Mouse (Mus musculus) T-helper 17 cell (primary cell): ENCODE measurements at regions not wholly inside any gene's neighbourhood (a gene's known extent, or its start where the extent isn't known, plus 50 kb on each side); places are given as distances from the start of the nearest gene placed in this dataset.

Experiments
- in situ Hi-C, 2 experiments: fragments of 300-600 bp; cut with MboI, MseI; formaldehyde crosslinking; loops; 1 replicate in 1 of 2; 2 replicates in 1 of 2; pipeline ENCODE4 v1.15.1; 2025; ENCODE audit warnings: high pct_unique_total_duplicates in 2 of 2

DNA sequence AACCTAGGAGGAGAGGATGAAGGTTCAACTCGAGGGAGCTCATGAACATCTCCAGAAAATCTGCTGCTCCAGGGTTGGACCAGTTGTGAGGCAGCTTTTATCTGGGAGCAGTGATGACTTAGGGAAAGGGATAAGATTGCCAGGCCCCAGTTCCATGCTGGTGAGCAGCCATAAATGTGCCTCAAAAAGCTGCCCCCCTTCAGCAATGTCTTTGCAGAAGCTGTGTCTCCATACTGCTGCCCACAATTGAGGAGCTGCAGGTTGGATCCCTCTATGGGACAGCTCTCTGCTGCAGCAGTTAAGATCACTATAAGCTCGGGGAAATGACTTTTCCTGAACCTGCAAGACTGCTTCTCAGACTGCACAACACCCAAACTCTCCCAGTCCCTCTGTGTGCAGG, 543.7 kb downstream of the Nfib start:
- in situ Hi-C loops: no loop called here

DNA sequence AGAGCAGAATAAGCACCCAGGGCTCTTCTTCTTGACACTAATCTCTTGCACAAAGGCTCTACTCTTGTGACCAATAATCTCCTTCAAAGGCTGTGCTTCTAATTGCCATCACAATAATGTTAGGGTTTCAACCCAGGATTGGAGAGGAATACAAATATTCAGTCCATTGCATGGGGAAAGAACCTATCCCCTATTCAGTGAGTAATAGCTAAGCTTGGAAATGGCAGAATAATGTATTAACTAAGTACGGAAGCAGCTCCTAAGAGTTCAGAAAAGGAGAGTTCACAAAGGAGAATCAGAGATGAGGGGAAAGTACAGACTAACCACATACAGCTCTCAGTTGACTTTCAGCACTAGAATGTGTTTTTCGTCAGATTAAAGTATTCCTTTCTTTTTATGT, 544.3 kb downstream of the Nfib start:
- in situ Hi-C loops: no loop called here

DNA sequence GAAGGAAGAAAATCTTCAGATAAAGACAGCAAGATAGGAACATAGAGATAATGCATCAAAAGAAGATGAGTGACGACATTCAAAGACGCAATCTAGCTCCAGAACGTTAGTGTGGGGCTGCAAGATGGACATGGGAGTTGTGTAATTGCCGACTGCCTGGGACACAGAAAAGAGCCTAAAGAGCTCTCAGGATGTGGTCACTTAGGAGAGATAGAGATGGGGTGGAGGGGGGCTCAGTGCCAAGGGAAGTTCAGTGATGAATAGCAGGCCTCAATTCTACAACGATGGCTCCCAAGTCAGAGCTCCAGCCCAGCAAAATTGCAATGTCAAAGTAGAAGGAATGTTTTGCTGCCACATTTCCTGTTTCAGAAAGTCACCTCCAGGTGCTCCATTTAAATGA, 545.3 kb downstream of the Nfib start:
- in situ Hi-C loops: no loop called here

DNA sequence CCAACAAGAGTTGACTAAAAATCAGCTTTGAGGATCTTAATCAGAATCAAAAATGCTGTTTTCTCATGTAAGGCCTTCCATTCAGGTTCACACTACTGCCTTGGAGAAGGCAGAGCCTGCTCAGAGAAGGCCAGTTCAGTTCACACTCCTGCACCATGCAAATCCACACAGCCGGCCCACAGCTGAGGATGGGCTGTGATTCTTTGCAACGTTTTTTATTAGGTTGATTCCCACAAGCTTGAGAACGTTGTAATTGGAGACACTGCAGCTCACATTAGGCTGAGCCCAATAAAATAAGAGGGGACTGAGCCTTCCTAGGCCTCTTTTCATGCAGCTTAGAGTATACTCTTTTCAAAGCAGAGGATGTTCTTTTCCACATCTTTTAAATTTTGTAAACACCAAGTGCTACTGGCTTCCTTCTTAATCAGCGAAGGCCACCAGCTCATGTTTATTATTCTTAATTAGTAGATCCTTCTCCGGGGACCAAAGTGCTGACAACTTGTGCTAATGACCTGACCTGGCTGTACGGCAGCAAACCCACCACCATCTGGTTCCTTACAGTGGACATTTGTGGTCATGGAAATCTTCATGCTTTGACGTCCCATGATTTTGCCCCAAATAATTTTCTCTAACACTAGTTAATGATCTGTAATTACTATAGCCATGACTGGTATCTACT, 549.8 kb downstream of the Nfib start:
- in situ Hi-C loops: no loop called here

DNA sequence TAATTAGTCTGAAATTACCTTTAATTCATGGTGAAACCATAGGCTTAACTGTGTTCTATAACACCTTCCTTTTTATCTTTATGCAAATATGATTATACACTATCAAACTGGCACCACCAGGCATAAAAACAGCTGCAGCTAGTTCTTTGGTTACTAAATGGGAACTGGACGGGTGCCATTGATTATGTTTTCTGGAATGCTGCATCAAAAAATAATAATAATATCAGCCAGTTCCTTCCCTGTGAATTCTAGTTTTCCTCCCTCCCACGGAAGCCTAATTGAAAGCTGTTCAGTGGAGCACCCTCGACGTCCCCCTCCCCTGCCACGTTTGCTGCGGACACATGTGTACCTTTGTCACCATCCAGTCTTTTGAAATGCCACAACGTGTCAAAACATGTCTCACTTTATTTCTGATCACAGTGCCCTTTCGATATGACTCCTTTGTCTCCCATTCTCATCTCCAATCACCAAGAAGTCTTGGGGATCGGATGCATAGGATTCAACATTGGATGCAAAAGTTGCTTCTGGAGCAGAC, 551.5 kb downstream of the Nfib start:
- in situ Hi-C loops: no loop called here

DNA sequence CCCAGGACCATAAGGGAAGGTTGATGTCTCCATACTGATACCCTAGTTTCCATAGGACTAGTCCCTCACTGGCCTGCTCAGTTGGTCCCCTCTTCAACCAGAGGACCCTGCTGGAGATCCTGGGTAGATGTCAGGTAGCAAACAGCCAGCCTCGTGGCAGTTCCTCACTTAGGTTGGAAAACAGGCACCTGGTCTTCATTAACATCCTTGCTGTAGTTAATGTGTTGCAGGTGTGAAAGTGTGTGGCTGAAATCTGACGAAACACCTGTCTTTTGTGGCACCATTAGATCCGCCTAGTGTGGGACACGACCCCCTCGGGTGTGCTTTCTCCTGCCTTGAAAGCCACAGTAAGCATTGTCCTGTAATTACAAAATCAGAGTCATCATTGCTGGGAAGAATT, 551.9 kb downstream of the Nfib start:
- in situ Hi-C loops: no loop called here

DNA sequence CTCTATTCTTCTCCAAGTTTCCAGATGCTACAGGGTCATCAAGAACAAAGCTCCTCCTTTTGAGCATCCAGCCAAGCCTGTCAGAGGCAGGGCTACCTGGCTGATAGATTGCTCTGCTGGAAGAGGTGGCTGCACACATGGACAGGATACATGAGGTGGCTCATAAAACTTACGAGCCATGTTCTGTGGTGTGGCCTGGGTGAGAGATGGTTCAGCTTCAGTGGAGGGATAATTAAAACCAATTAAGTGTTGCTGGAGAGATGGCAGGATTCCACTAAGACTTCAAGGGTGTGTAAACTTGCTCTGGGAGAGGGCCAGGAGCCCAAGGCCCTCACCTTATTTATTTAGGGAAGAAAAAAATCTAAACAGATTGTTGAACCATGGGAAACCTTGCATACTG, 555.6 kb downstream of the Nfib start:
- in situ Hi-C loops: no loop called here

DNA sequence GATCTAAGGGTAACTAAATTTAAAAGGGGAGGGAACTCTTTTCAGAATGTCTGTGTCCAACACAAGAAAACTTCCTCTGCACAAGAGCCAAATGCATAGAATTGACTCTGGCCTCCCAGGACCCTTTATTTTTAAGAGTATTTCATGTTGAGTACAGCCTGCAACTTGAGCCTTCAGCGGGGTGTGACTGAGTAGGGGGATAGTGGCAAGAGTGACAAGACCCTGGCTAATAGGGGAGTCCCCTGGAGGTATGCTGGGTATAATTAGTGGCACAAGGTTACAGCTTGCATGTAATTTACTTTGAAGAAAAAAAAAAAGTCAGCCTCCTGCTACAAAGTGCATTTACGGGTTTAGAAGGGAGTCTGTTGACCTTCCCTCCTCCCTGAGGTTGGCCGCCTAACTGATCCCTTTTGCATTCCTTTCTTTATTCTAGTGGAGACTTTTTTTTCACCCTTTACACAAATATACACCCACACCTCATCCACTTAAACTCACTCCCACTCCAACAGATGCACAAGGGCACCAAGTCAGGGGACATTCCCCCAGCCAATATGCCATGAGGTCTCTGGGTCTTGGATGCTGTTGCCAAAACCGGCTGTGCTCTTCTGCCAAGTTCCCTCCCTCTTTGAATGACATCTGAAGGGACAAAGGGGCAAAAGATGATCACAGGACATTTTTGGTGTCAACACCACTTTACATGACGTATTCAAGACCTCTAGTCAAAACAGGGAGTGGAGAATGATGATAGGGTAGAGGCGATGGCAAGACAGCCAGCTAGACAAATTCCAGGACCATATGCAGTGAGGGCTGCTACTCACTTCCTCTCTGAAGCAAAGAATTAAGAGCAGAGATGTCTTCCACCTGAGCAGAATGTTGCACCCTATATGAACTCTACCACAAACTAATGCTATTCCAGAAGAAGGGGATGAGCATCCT, 557.2 kb downstream of the Nfib start:
- in situ Hi-C loops: no loop called here

DNA sequence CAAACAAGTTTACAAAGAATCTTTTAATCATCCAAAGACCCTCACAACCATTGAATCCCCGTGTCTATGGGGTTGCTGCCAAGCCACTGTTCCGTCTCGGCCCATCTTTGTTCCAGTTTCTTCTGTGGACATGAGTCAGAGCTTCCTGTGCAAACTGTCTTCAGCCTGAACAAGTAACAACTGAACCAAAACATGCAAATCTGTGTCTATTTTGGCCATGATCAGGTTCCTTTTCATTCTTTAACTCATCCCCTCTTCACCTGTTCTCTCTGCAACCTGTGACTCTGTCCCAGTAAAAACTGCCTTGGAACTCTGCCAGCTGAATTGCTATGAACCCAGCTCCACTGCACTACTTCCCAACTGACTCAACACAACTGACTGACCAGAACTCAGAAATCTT, 563.2 kb downstream of the Nfib start:
- in situ Hi-C loops: no loop called here

DNA sequence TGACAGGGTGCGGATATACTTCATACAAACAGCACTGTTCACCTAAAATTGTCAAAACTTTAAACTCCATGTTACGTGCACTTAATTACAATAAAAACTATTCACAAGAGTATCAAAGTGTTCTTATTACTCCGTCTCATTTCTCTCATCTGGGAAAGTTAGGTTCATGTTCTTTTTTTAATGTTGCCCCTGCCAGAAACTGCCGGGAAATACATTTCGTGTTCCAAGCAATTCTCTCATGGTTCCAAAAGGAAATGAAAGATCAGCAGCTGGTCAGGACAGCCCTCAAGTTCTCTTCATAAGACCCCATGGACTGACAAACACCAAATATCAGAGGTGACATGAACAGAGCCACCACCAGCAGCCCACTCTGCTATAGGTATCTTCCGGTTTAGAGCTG, 565.7 kb downstream of the Nfib start:
- in situ Hi-C loops: no loop called here

DNA sequence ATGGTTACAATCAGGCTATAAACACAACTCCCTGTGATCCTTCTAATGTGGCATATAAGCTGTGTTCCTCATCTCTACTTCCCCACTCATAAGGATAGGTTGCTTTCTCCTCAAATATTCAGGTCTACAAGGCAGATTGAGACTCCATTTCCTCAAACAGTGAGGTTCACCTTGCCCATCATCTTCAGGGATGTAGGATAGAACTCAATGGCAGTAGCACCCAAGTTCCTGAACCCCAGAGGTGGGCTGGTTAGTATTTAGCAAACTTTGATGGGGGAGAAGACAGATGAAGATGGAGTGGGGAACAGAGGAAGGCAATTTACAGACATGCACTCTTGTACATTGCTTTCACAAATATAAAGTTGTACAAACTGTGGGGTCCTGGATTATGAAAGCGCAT, 566.5 kb downstream of the Nfib start:
- in situ Hi-C loops: no loop called here

DNA sequence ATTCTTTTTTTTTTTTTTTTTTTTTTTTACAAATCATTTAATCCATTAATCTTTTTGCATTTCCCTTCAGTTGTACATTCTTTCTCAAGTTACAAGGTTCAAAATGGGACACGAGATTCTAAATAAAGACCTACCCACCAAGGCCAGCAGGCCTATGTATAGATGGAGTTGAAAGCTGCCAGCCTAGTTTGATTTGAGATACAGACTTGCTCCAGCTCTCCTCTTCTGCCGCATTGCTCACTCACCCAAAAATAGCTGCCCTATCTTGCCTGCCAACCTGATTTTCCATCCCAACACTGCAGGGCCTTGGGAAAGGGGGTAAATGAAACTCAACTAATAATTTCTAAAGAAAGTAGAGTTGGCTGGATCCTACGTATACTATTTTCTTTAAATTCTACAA, 572.7 kb downstream of the Nfib start:
- in situ Hi-C loops: no loop called here

DNA sequence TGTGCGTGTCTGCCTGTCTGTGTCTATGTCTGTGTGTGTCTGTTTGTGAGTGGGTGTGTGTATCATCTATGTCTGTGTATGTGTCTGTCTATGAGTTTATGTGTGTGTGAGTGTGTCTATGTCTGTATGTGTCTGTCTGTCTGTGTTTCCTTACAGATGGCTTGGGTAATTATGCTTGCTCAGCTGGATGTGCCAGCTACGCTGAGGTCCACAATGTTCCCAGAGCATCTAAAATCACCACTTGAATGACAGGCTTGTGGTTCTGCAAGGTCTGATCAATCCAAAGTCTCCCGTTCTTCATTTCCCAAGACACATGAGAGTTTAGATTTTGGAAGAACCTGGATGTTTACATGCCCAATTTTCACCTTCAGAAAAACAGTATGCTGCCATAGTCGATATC, 573.2 kb downstream of the Nfib start:
- in situ Hi-C loops: no loop called here

DNA sequence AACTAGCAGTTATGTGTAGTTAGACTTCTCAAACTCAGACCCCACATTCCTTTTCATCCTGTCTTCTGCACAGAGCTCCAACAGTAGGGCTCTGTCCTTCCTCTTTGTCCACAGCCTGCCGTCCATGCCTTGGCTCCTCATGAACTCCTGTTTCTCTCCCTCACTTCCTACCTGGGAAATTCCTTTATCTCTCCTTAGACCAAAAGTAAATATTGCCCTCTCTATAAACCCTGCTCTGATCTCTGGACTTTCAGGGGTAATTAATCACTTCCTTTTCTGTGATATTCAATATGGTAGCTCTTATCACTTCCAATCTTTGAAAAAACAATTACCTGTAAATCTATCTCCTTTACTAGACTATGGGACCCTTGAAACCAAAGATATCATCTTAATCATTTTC, 576.1 kb downstream of the Nfib start:
- in situ Hi-C loops: no loop called here

DNA sequence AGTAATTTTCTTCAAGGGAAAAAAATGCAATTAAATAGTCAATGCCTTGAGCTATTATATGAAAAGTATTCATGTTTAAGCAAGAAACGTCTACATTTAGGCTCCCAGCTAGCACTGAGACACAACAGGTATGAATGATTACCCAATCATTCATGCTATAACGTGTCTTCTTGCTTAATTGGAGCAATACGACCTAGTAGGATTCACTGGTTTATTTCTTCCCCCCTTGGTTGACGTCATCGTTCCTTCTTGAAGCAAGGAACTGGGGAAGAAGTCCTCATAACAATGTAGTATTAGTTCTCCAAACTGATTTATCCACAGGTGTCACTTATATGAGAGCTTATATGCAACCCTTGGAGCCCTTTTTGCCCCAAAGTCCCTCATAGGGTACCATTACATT, 581.8 kb downstream of the Nfib start:
- in situ Hi-C loops: no loop called here

DNA sequence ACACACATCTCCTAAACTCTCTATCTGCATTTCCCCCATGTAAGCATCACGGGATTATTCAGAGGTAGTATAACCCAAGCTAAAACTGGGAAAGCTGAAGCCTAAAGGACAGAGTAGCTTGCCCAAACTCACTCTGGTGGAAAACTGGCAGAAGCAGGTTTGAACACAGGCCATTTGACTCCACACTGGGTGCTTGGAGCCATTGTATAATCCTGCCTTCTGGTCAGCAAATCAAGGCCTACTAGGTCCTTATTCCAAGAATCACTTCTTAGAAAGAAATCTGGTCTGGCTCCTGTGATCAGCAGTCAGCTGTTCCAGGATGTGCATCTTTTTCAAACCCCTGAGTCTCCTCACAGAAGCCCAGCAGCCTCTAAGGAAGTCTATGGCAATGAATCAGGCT, 582.4 kb downstream of the Nfib start:
- in situ Hi-C loops: no loop called here

DNA sequence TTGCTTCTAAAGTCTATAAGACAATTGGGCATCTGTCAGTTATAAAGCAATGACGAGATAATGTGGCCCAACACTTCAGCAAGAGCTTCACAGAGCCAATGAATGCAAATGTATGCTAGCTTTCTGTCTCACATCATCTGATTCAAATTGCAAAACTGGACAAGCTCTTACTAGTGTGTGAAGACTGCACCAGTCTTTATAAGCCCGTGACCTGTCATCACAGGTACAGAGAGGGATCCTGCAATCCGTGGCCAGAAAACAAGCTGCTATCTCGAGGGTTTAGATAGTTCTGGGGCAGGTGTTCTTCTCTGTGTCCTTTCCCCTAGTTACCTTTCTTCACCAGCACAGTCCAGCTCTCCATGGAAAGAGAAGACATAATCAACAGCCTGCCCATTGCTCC, 584.8 kb downstream of the Nfib start:
- in situ Hi-C loops: no loop called here

DNA sequence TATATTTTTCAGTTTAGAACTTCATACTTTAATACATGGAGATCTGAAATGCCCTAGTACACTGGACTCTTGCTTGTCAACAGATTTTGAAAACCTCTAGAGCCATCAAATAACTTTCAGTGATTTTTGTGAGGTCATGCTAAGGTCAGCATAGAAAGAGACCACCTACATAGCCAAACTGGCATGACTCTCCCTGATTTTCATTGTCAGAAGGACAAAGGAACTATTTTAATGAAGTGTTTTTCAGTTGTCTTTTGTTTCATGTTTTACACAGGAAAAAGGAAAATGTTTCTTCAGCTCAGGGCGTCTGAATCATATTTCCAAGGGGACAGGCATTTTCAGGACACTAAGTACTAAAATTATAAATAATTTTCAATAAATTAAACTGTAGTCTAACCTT, 585.2 kb downstream of the Nfib start:
- in situ Hi-C loops: no loop called here

DNA sequence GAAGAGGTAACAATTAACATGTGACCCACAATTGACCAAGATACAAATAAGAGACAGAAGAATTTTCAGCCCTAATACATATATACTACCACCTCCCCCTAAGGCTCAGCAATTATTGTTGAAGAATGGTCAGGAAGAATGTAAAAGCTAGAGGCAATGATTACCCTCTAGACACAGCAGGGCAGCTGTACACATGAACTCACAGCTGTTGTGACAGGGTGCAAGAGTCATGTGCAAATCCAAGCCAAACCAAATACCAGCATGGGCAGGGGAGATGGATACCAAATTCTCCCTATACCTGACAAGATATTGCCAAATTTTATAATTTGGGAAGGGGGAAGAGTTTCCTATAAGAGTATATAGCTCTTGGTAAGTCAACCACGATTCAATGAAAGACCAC, 603.7 kb downstream of the Nfib start:
- in situ Hi-C loops: no loop called here

DNA sequence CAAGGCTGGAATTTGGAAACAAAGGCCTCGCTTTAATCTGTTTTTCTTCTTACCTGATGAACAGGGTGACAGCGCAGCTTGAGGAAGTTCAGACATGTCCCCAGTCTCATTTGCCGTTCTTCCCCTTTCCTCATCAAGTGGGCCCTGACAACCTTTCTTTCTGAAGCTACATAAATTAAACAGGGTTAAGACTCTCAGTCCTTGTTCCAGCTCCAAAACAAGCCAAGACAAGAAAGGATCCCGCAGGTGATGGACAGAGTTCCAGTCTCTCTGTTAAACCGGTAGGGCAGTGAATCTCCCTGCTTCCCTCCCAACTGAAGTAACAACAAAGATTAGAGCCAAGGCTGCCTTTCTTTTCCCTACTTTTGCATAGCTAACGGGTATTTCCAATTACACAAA, 605.6 kb downstream of the Nfib start:
- in situ Hi-C loops: no loop called here

DNA sequence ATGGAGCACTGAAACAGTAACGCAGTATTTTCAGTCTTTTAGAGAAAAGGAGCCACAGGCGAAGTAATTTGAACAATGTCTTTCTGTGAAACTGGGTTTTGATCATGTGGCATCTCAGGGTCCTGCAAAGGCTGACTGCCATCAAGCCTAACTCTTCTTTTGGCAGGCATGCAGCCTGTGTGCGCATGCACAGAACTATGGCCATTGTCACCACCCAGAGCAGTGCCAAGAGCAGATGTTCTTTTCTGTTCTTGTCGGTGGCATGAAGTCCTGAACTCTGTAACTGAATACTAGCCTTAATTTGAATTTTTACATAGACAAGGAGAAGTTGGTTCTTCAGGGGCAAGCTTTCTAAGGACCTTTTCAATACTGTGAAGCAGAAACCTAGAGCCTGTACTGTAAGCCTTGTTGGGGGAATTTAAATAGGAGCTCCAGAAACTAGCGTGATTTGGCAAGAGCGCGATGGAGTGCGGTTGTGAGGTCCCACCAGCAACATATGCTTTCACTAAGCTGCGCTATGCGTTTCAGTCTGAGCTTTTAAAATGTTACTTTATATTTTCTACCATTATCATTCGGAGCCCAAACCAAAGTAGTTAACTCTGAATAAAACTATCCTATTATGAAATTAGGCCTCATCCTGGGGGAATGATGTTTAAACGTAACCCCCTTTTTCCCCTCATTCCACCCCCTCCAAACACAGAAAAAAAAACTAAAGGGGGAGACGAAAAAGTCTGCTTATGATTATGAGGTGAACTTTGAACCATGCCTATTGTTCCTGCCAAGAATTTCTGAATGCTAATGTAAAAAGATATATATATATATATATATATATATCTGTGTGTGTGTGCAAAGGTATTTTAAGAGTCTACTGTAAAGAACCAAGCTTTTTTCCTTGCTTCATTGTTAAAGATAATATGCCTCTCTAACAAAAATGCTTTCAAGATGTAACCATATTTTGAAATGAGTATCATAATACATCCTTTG, 606.3 kb downstream of the Nfib start:
- in situ Hi-C loops: no loop called here
